Mouse (Mus musculus) neural tube, embryonic 11.5 days (tissue): ENCODE data around the gene Ptch1. TPM values are rescaled to one million over a fixed set of nuclear protein-coding genes. Genes with fewer than 3 reads are reported as not detected.
A peak's percentile ranks its signal among the peaks of the same experiment; 100 is the strongest.

Experiments used
- ATAC-seq: fragments of 200-750 bp; cut with Nextera tagmentation; 2 replicates; pipeline ENCODE4 v1.8.0; 2017; ENCODE audit warnings: moderate number of reproducible peaks, mild to moderate bottlenecking, moderate TSS enrichment, moderate library complexity; ENCODE audit not compliant: insufficient read depth, low FRiP score, low TSS enrichment
- DNase-seq: peaks from one replicate; pipeline ENCODE4 v3.0.0-alpha.2; 2015; ENCODE audit warnings: low spot score
- H3K27ac ChIP-seq: fragments of 300-500 bp; sonication (generic); 2 replicates; pipeline ENCODE4 v1.5.1; 2014; ENCODE audit warnings: low read depth, mild to moderate bottlenecking, low read length
- H3K27me3 ChIP-seq: fragments of 300-500 bp; sonication (generic); 2 replicates; pipeline ENCODE4 v1.6.1; 2014; ENCODE audit warnings: mild to moderate bottlenecking, low read length, mixed read lengths; ENCODE audit not compliant: control insufficient read depth, insufficient read depth
- H3K36me3 ChIP-seq: fragments of 300-500 bp; sonication (generic); 2 replicates; pipeline ENCODE4 v1.6.1; 2014; ENCODE audit warnings: mild to moderate bottlenecking, low read length, moderate library complexity, mixed read lengths; ENCODE audit not compliant: control insufficient read depth, insufficient read depth
- H3K4me1 ChIP-seq: fragments of 300-500 bp; sonication (generic); 2 replicates; pipeline ENCODE4 v1.6.1; 2014; ENCODE audit warnings: low read length, mixed read lengths; ENCODE audit not compliant: control insufficient read depth, insufficient read depth
- H3K4me2 ChIP-seq: fragments of 300-500 bp; sonication (generic); 2 replicates; pipeline ENCODE4 v1.6.1; 2014; ENCODE audit warnings: low read depth, mild to moderate bottlenecking, moderate library complexity
- H3K4me3 ChIP-seq: fragments of 300-500 bp; sonication (generic); 2 replicates; pipeline ENCODE4 v1.5.1; 2014; ENCODE audit warnings: low read depth, low read length
- H3K9ac ChIP-seq: fragments of 300-500 bp; sonication (generic); 2 replicates; pipeline ENCODE4 v1.6.1; 2014; ENCODE audit warnings: mild to moderate bottlenecking, low read length
- H3K9me3 ChIP-seq: fragments of 300-500 bp; sonication (generic); 2 replicates; pipeline ENCODE4 v1.6.1; 2016; ENCODE audit warnings: low read length; ENCODE audit not compliant: control insufficient read depth
- WGBS: fragments of 180-500 bp; shearing (Covaris S2); extraction: QIAGEN DNeasy Blood & Tissue Kit; methylation state at CpG from one replicate; pipeline ENCODE4 v1.1.7; 2014; 5-methylcytosine and 5-hydroxymethylcytosine counted together
- polyA plus RNA-seq: library from polyadenylated mRNA; unstranded; fragments of >200 nt; fragmentation: Nextera tagmentation; extraction: Ambion mirVana; gene quantifications from 2 replicates; pipeline ENCODE4 v1.2.1, GENCODE M21; 2014

The Ptch1 gene
- polyA plus RNA-seq, 1 experiment from 2014 or later, result 22.8 TPM

GRCm38 (mm10) chr13:63520110-63520509, 53.3 kb downstream of the Ptch1 start:
- Histone ChIP-seq H3K4me2 (no peak overlapping the region), H3K9me3 (no peaks in the 10 kb centered on the region), H3K27ac (no peak overlapping the region), H3K4me1 (peaks cover 19% of the 10 kb centered on the region), H3K27me3 (no peaks in the 10 kb centered on the region), H3K36me3 (peaks cover 35% of the 10 kb centered on the region), H3K4me3 (no peak overlapping the region), H3K9ac (no peak overlapping the region)
- WGBS, result 94% methylated on average over 6 of the region's 6 CpGs
- DNase-seq, result no peak
- no peak for ATAC-seq

- Histone ChIP-seq H3K27ac (no peak overlapping the region), H3K27me3 (no peaks in the 10 kb centered on the region), H3K4me1 (peaks cover 29% of the 10 kb centered on the region), H3K4me2 (no peak overlapping the region), H3K9ac (no peak overlapping the region), H3K36me3 (peaks cover 34% of the 10 kb centered on the region), H3K9me3 (no peaks in the 10 kb centered on the region), H3K4me3 (no peak overlapping the region)
- no peak for DNase-seq
- 82% methylated on average over 2 of the region's 2 CpGs for WGBS
- no peak for ATAC-seq
Measured at GRCm38 (mm10) chr13:63516535-63516934, 56.9 kb downstream of the Ptch1 start.

- Histone ChIP-seq H3K36me3 (peaks cover 37% of the 10 kb centered on the region), H3K4me3 (no peak overlapping the region), H3K4me2 (no peak overlapping the region), H3K27me3 (no peaks in the 10 kb centered on the region), H3K27ac (no peak overlapping the region), H3K9me3 (no peaks in the 10 kb centered on the region), H3K4me1 (peaks cover 29% of the 10 kb centered on the region), H3K9ac (no peak overlapping the region)
- DNase-seq, result no peak
- WGBS, result 73% methylated on average over 5 of the region's 5 CpGs
- no peak for ATAC-seq
Measured at GRCm38 (mm10) chr13:63515542-63515941, 57.9 kb downstream of the Ptch1 start.

GRCm38 (mm10) chr13:63514931-63515360, 58.5 kb downstream of the Ptch1 start:
- peaks cover 38% of the 10 kb centered on the region for H3K36me3 ChIP-seq
- H3K27ac ChIP-seq, result peak overlapping the region; percentile 72
- H3K9ac ChIP-seq, result no peak overlapping the region
- H3K4me1 ChIP-seq, result peaks cover 29% of the 10 kb centered on the region
- ATAC-seq, result peak; percentile 74
- H3K9me3 ChIP-seq, result no peaks in the 10 kb centered on the region
- H3K4me3 ChIP-seq, result no peak overlapping the region
- H3K4me2 ChIP-seq, result no peak overlapping the region
- no peaks in the 10 kb centered on the region for H3K27me3 ChIP-seq
- peak; percentile 46 for DNase-seq
- 37% methylated on average over 8 of the region's 8 CpGs for WGBS

GRCm38 (mm10) chr13:63513374-63514098, 59.9 kb downstream of the Ptch1 start:
- Histone ChIP-seq H3K27me3 (no peaks in the 10 kb centered on the region), H3K4me3 (no peak overlapping the region), H3K9ac (no peak overlapping the region), H3K4me1 (peaks cover 29% of the 10 kb centered on the region), H3K27ac (0 out of 2 replicates have a peak overlapping the region, but pooled peaks have one; percentile 5), H3K9me3 (no peaks in the 10 kb centered on the region), H3K36me3 (peaks cover 37% of the 10 kb centered on the region), H3K4me2 (no peak overlapping the region)
- DNase-seq (no peak), ATAC-seq (0 out of 2 replicates have a peak, but pooled peaks have one; percentile 13)
- WGBS, result 56% methylated on average over 26 of the region's 26 CpGs

- H3K9me3 ChIP-seq, result no peaks in the 10 kb centered on the region
- no peak overlapping the region for H3K27ac ChIP-seq
- DNase-seq (peak; percentile 60), ATAC-seq (no peak)
- H3K9ac ChIP-seq, result no peak overlapping the region
- no peak overlapping the region for H3K4me2 ChIP-seq
- WGBS, result 25% methylated on average over 6 of the region's 6 CpGs
- H3K4me1 ChIP-seq, result peaks cover 29% of the 10 kb centered on the region
- peaks cover 33% of the 10 kb centered on the region for H3K36me3 ChIP-seq
- no peaks in the 10 kb centered on the region for H3K27me3 ChIP-seq
- H3K4me3 ChIP-seq, result no peak overlapping the region
Measured at GRCm38 (mm10) chr13:63512411-63512810, 61.0 kb downstream of the Ptch1 start.

GRCm38 (mm10) chr13:63507821-63508220, 65.6 kb downstream of the Ptch1 start:
- Histone ChIP-seq H3K9me3 (no peaks in the 10 kb centered on the region), H3K36me3 (peaks cover 19% of the 10 kb centered on the region), H3K27ac (no peak overlapping the region), H3K4me2 (no peak overlapping the region), H3K4me1 (no peaks in the 10 kb centered on the region; the same call in 1 of the 2 replicates), H3K4me3 (no peak overlapping the region), H3K27me3 (no peaks in the 10 kb centered on the region), H3K9ac (no peak overlapping the region)
- WGBS, result 83% methylated on average over 5 of the region's 5 CpGs
- no peak for DNase-seq
- ATAC-seq, result no peak

- WGBS, result 87% methylated on average over 6 of the region's 6 CpGs
- Histone ChIP-seq H3K36me3 (peaks cover 19% of the 10 kb centered on the region), H3K4me2 (no peak overlapping the region)
Measured at GRCm38 (mm10) chr13:63507001-63507556, 66.3 kb downstream of the Ptch1 start.

GRCm38 (mm10) chr13:63506364-63506763, 67.0 kb downstream of the Ptch1 start:
- Histone ChIP-seq H3K4me1 (no peaks in the 10 kb centered on the region), H3K9ac (no peak overlapping the region), H3K9me3 (no peaks in the 10 kb centered on the region), H3K4me3 (no peak overlapping the region), H3K27ac (no peak overlapping the region), H3K27me3 (no peaks in the 10 kb centered on the region), H3K36me3 (peaks cover 18% of the 10 kb centered on the region), H3K4me2 (no peak overlapping the region)
- ATAC-seq (no peak), DNase-seq (no peak)
- 57% methylated on average over 1 of the region's 1 CpGs for WGBS

More at GRCm38 (mm10) chr13:63507001-63507556, 66.3 kb downstream of the Ptch1 start:
- no peaks in the 10 kb centered on the region for H3K27me3 ChIP-seq
- no peak overlapping the region for H3K9ac ChIP-seq
- no peak overlapping the region for H3K4me3 ChIP-seq
- no peaks in the 10 kb centered on the region; the same call in 1 of the 2 replicates for H3K4me1 ChIP-seq
- no peaks in the 10 kb centered on the region for H3K9me3 ChIP-seq
- no peak for ATAC-seq
- no peak for DNase-seq
- H3K27ac ChIP-seq, result no peak overlapping the region
